Mouse (Mus musculus): ENCODE measurements around the gene Mvb12b. TPM values are rescaled to one million over a fixed set of nuclear protein-coding genes. Genes with fewer than 3 reads are reported as not detected.

Mvb12b gene
- polyA plus RNA-seq, 1 experiment from 2014 or later: 12.4 TPM

GRCm38 (mm10) chr2:33784721-33785120, 103.0 kb downstream of the Mvb12b start:
- H3K4me3 ChIP-seq (ENCODE audit: low read depth, low read length): no peak overlapping the region
- no peak overlapping the region for H3K9ac ChIP-seq (ENCODE audit: low read depth, low read length)
- no peaks in the 10 kb centered on the region for H3K36me3 ChIP-seq (ENCODE audit: control insufficient read depth, insufficient read depth, low read length)
- peaks cover 4% of the 10 kb centered on the region; the same call in 1 of the 2 replicates for H3K4me1 ChIP-seq (ENCODE audit: control insufficient read depth, insufficient read depth, low read length)
- H3K27me3 ChIP-seq (ENCODE audit: control insufficient read depth, insufficient read depth, low read length): no peaks in the 10 kb centered on the region
- H3K9me3 ChIP-seq (replicated peaks; ENCODE audit: control insufficient read depth, low read length): peaks cover 5% of the 10 kb centered on the region
- no peak overlapping the region for H3K4me2 ChIP-seq
- no peak overlapping the region for H3K27ac ChIP-seq (ENCODE audit: low read depth, low read length)
- 81% methylated on average over 1 of the region's 1 CpGs for WGBS (ENCODE audit: insufficient replicate concordance)
- ATAC-seq (replicated peaks; ENCODE audit: insufficient number of reproducible peaks, low FRiP score, low TSS enrichment): no peak

DNA sequence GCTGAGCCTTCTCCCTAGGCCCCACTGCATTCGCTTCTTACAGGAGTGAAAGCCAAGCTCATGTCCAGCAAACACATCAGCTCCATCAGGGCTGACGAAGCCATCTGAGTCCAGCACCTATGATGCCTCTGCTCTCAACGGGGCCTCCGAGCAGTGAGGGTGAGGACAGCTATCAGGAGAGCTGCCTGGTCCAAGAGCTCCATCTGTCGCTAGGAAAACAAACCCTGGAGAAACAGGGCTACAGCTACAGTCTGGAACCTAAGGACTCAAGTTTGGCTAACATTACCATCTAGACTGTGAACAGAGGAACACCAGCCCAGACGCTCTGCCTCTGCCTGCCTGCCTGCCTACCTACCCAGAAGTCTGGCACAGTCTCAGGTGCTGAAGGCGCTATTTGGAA, 104.3 kb downstream of the Mvb12b start:
- Histone ChIP-seq H3K9me3 (replicated peaks; ENCODE audit: control insufficient read depth, low read length) (peaks cover 18% of the 10 kb centered on the region), H3K9ac (ENCODE audit: low read depth, low read length) (no peak overlapping the region), H3K4me3 (ENCODE audit: low read depth, low read length) (no peak overlapping the region), H3K4me1 (ENCODE audit: control insufficient read depth, insufficient read depth, low read length) (peaks cover 4% of the 10 kb centered on the region; the same call in 1 of the 2 replicates), H3K27me3 (ENCODE audit: control insufficient read depth, insufficient read depth, low read length) (no peaks in the 10 kb centered on the region), H3K4me2 (no peak overlapping the region), H3K27ac (ENCODE audit: low read depth, low read length) (no peak overlapping the region), H3K36me3 (ENCODE audit: control insufficient read depth, insufficient read depth, low read length) (peaks cover 12% of the 10 kb centered on the region)
- ATAC-seq (replicated peaks; ENCODE audit: insufficient number of reproducible peaks, low FRiP score, low TSS enrichment): no peak
- 69% methylated on average over 7 of the region's 7 CpGs for WGBS (ENCODE audit: insufficient replicate concordance)

DNA sequence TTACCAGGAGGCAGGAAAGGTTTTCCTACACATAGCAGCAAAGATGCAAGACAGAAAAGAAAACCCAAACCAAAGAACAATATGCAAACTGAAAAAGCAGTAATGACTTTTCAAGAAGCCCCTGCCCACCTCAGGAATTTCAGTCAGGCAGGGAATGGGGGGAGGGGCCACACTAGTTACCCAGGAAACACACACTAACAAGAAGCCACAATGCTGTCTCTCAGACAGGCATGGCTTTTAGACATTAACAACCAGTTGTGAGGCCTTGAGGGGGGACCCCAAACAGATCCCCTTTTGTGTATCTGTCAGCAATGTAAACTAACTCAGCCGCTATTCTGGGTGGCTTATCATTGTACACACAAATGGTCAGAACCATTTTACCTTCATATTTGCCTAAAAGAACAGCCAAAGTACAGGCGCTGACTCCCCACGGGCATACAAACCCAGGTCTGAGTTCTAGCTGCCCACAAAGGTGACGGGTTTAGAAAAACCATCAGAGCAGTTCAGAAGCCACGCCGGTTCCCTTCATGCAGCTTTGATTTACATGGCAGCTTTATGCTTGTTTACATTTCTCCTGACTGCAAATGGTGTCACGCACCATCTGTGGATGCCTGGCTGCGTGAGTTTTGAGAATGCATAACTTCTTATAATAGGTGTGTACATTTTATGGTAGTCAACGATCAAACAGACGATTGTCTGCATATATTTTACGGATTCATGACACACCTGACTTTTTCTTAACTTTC, 105.9 kb downstream of the Mvb12b start:
- H3K4me1 ChIP-seq (ENCODE audit: control insufficient read depth, insufficient read depth, low read length): peaks cover 4% of the 10 kb centered on the region; the same call in 1 of the 2 replicates
- H3K9ac ChIP-seq (ENCODE audit: low read depth, low read length): no peak overlapping the region
- H3K9me3 ChIP-seq (replicated peaks; ENCODE audit: control insufficient read depth, low read length): peaks cover 33% of the 10 kb centered on the region
- no peak for ATAC-seq (replicated peaks; ENCODE audit: insufficient number of reproducible peaks, low FRiP score, low TSS enrichment)
- WGBS (ENCODE audit: insufficient replicate concordance): 70% methylated on average over 11 of the region's 11 CpGs
- H3K27ac ChIP-seq (ENCODE audit: low read depth, low read length): no peak overlapping the region
- H3K27me3 ChIP-seq (ENCODE audit: control insufficient read depth, insufficient read depth, low read length): no peaks in the 10 kb centered on the region
- H3K4me2 ChIP-seq: no peak overlapping the region
- H3K4me3 ChIP-seq (ENCODE audit: low read depth, low read length): no peak overlapping the region
- H3K36me3 ChIP-seq (ENCODE audit: control insufficient read depth, insufficient read depth, low read length): peaks cover 24% of the 10 kb centered on the region

DNA sequence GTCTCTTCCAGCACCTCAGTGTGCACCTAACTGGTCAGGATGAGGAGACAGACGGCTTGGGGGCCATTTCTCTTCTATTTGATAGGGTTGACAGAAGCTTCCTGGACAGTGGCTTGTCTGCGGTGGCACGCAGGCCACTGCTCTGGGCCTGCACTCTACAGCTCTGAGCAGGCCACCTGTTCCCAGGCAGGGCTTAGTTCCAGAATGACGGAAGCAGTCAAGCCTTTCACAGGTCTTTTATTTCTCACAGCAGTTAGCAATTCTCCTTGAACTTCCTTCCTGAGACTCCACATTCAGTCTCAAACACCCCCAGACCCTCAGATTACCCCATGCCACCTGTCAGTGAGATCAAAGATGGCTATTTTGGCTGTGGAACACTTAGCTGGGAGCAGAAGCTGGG, 109.3 kb downstream of the Mvb12b start:
- H3K9ac ChIP-seq (ENCODE audit: low read depth, low read length): no peak overlapping the region
- H3K4me2 ChIP-seq: no peak overlapping the region
- H3K27me3 ChIP-seq (ENCODE audit: control insufficient read depth, insufficient read depth, low read length): no peaks in the 10 kb centered on the region
- no peak for ATAC-seq (replicated peaks; ENCODE audit: insufficient number of reproducible peaks, low FRiP score, low TSS enrichment)
- 90% methylated on average over 4 of the region's 4 CpGs for WGBS (ENCODE audit: insufficient replicate concordance)
- peaks cover 33% of the 10 kb centered on the region for H3K9me3 ChIP-seq (replicated peaks; ENCODE audit: control insufficient read depth, low read length)
- no peak overlapping the region for H3K4me3 ChIP-seq (ENCODE audit: low read depth, low read length)
- peaks cover 9% of the 10 kb centered on the region for H3K4me1 ChIP-seq (ENCODE audit: control insufficient read depth, insufficient read depth, low read length)
- H3K27ac ChIP-seq (ENCODE audit: low read depth, low read length): no peak overlapping the region
- peaks cover 27% of the 10 kb centered on the region for H3K36me3 ChIP-seq (ENCODE audit: control insufficient read depth, insufficient read depth, low read length)

- peaks cover 33% of the 10 kb centered on the region for H3K9me3 ChIP-seq (replicated peaks; ENCODE audit: control insufficient read depth, low read length)
- H3K27me3 ChIP-seq (ENCODE audit: control insufficient read depth, insufficient read depth, low read length): no peaks in the 10 kb centered on the region
- H3K4me2 ChIP-seq: no peak overlapping the region
- H3K36me3 ChIP-seq (ENCODE audit: control insufficient read depth, insufficient read depth, low read length): peaks cover 27% of the 10 kb centered on the region
- WGBS (ENCODE audit: insufficient replicate concordance): 95% methylated on average over 11 of the region's 11 CpGs
- H3K4me3 ChIP-seq (ENCODE audit: low read depth, low read length): no peak overlapping the region
- ATAC-seq (replicated peaks; ENCODE audit: insufficient number of reproducible peaks, low FRiP score, low TSS enrichment): no peak
- H3K9ac ChIP-seq (ENCODE audit: low read depth, low read length): no peak overlapping the region
- peaks cover 14% of the 10 kb centered on the region for H3K4me1 ChIP-seq (ENCODE audit: control insufficient read depth, insufficient read depth, low read length)
- H3K27ac ChIP-seq (ENCODE audit: low read depth, low read length): no peak overlapping the region
Observed at GRCm38 (mm10) chr2:33777051-33777450, 110.7 kb downstream of the Mvb12b start.

DNA sequence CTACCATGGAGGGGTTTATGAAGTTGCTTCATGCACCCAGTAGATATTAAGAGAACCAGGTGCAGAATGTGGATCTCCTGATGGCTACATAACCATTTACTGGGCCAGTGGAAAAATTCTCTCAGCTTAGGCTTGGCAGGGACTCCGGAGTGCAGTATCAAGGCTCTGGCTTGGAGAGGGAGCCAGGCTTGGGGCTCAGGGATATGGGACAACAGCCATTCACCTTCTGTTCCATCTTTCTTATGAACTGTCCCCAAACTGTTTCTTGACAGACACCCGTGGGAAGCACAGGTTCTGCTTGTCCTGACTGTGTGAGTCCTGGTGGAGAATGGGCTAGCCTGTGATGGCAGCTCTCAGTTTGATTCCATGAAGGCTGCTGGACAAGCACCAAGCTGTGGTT, 112.9 kb downstream of the Mvb12b start:
- Histone ChIP-seq H3K27me3 (ENCODE audit: control insufficient read depth, insufficient read depth, low read length) (no peaks in the 10 kb centered on the region), H3K9me3 (replicated peaks; ENCODE audit: control insufficient read depth, low read length) (peaks cover 30% of the 10 kb centered on the region), H3K4me3 (ENCODE audit: low read depth, low read length) (no peak overlapping the region), H3K4me2 (no peak overlapping the region), H3K27ac (ENCODE audit: low read depth, low read length) (no peak overlapping the region), H3K9ac (ENCODE audit: low read depth, low read length) (no peak overlapping the region), H3K36me3 (ENCODE audit: control insufficient read depth, insufficient read depth, low read length) (peaks cover 27% of the 10 kb centered on the region), H3K4me1 (ENCODE audit: control insufficient read depth, insufficient read depth, low read length) (peaks cover 14% of the 10 kb centered on the region)
- ATAC-seq (replicated peaks; ENCODE audit: insufficient number of reproducible peaks, low FRiP score, low TSS enrichment): no peak
- 90% methylated on average over 2 of the region's 2 CpGs for WGBS (ENCODE audit: insufficient replicate concordance)

DNA sequence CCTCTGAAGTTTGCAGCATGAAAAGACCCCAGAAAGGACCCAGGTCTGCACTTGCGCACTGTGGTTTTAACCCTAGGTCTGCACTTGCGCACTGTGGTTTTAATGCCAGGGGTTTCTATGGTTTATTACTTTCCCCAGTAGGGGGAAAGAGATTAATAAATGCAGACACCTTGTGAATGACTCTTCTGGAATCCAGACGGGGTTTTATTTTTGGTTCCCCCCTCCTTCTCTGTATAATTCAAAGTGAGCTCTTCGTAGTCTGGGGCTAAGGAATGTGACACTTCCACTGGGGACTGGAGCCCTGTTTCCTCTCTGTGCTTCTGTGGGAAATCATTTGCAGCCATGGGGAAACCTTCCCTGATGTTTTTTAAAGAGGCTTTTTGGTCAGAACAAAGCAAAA, 113.6 kb downstream of the Mvb12b start:
- ATAC-seq (replicated peaks; ENCODE audit: insufficient number of reproducible peaks, low FRiP score, low TSS enrichment): no peak
- Histone ChIP-seq H3K9ac (ENCODE audit: low read depth, low read length) (no peak overlapping the region), H3K4me2 (no peak overlapping the region), H3K9me3 (replicated peaks; ENCODE audit: control insufficient read depth, low read length) (peaks cover 22% of the 10 kb centered on the region), H3K27me3 (ENCODE audit: control insufficient read depth, insufficient read depth, low read length) (no peaks in the 10 kb centered on the region), H3K4me3 (ENCODE audit: low read depth, low read length) (no peak overlapping the region), H3K27ac (ENCODE audit: low read depth, low read length) (no peak overlapping the region), H3K4me1 (ENCODE audit: control insufficient read depth, insufficient read depth, low read length) (peaks cover 14% of the 10 kb centered on the region), H3K36me3 (ENCODE audit: control insufficient read depth, insufficient read depth, low read length) (peaks cover 22% of the 10 kb centered on the region)
- 57% methylated on average over 4 of the region's 4 CpGs for WGBS (ENCODE audit: insufficient replicate concordance)

DNA sequence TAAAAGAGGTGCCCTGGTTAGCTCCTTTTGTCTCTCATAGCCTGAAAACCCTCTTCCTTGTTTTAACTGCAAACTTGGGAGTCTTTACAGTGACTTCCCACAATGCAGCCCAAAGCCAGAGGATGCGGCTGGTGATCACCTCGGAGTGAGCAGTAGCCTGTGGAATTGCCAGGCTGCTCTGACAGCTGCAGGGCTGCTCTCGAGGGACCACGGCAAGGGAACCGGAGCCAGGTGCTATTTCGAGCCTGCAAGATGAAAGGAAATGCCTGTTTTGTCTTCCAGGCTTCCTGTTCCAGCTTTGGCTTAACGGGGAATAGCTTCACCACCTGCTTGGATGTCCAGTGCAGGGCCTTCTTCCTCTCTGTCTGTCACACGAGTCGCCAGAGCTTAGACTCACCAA, 115.3 kb downstream of the Mvb12b start:
- Histone ChIP-seq H3K9me3 (replicated peaks; ENCODE audit: control insufficient read depth, low read length) (peaks cover 6% of the 10 kb centered on the region), H3K36me3 (ENCODE audit: control insufficient read depth, insufficient read depth, low read length) (peaks cover 5% of the 10 kb centered on the region), H3K27me3 (ENCODE audit: control insufficient read depth, insufficient read depth, low read length) (no peaks in the 10 kb centered on the region), H3K4me3 (ENCODE audit: low read depth, low read length) (no peak overlapping the region), H3K9ac (ENCODE audit: low read depth, low read length) (no peak overlapping the region), H3K4me2 (no peak overlapping the region), H3K4me1 (ENCODE audit: control insufficient read depth, insufficient read depth, low read length) (peaks cover 14% of the 10 kb centered on the region), H3K27ac (ENCODE audit: low read depth, low read length) (no peak overlapping the region)
- WGBS (ENCODE audit: insufficient replicate concordance): 36% methylated on average over 9 of the region's 9 CpGs
- ATAC-seq (replicated peaks; ENCODE audit: insufficient number of reproducible peaks, low FRiP score, low TSS enrichment): no peak

GRCm38 (mm10) chr2:33771388-33771787, 116.4 kb downstream of the Mvb12b start:
- H3K9ac ChIP-seq (ENCODE audit: low read depth, low read length): no peak overlapping the region
- peaks cover 14% of the 10 kb centered on the region for H3K4me1 ChIP-seq (ENCODE audit: control insufficient read depth, insufficient read depth, low read length)
- 0 out of 2 replicates have a peak, but pooled peaks cover 2% of the 10 kb centered on the region for H3K36me3 ChIP-seq (ENCODE audit: control insufficient read depth, insufficient read depth, low read length)
- no peaks in the 10 kb centered on the region for H3K27me3 ChIP-seq (ENCODE audit: control insufficient read depth, insufficient read depth, low read length)
- no peak for ATAC-seq (replicated peaks; ENCODE audit: insufficient number of reproducible peaks, low FRiP score, low TSS enrichment)
- H3K4me2 ChIP-seq: no peak overlapping the region
- WGBS (ENCODE audit: insufficient replicate concordance): 90% methylated on average over 10 of the region's 10 CpGs
- H3K9me3 ChIP-seq (replicated peaks; ENCODE audit: control insufficient read depth, low read length): no peaks in the 10 kb centered on the region
- H3K4me3 ChIP-seq (ENCODE audit: low read depth, low read length): no peak overlapping the region
- H3K27ac ChIP-seq (ENCODE audit: low read depth, low read length): no peak overlapping the region

Measured in heart, embryonic 11.5 days (tissue).